Mouse (Mus musculus) induced T-regulatory cell, adult 2 months (primary cell): ENCODE results near the gene Stag1.

ENCODE experiments used
- DNase-seq: peaks from one replicate; pipeline ENCODE4 v3.0.0-alpha.2; 2012; ENCODE audit warnings: low read depth

The Stag1 gene

DNA sequence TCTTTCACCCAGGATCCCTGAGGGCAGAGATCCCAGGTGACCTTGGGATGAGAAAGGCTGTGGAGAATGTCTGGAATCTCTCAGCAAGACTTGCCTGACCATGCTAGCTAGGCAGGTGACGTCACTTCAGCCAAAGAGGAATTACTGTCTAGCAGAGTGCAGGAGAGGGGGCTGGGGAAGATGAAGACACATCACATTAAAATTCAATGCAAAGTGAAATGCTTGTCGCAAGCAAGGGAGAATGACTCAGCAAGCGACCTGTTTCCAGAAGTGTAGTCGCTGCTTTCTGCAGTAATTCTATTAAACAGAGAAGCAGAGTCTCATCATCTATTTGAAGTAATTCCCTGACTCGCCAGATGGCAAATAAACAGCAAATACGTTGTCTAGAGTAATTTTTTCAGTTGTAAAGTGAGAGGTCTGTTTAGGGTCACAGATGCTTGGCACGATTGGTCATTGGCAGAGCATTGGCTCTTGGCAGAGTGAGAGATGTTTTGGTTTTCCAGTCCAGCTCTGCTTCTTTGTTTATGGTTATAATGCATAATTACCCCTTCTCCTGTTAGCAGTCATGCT is 8.5 kb downstream of the Stag1 start:
- no peak for DNase-seq

DNA sequence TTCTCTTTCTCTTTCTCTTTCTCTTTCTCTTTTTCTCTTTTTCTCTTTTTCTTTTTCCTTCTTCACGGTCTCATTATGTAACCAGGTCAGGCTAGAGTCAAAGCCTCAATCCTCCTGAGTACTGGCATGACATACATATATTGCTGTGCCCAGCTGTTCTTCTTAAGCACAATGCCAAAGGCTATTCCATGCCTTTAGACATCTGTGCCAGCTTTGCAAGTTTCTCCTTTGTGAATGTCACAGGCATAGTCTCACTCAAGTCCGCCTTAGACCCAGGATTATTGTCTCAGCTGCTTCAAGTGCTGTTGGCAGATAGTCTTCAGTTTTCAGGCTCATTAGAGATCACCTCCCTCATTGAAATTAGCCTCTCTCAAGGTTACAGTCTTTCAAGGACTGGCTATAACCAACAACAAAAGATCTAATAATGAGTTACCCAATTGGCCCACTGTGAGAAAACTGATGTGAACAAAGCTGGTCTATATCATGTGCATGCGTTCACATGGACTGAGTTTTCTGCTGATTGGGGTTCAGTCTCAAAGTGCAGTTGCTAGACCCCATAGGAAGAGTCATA is 16.0 kb downstream of the Stag1 start:
- DNase-seq = no peak

DNA sequence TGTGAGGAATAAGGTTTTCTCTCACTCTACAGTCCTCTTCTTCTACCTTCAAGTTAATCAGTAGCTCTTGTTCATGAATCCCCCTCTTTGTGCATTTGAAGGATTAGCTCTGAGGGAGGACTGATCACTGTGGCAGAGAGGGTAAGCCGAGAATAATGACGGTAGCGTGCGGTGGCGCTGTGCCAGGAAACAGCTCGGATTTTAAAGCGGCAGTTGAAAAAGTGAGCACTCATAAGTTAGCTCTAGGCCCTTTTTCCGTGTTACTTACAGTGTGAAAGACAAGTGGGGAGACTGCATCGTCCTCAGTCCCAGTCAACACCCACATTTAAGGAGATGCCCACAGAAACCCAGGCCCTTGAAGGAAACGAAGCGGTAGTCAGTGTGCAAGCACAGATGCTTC is 19.3 kb downstream of the Stag1 start:
- no peak for DNase-seq

DNA sequence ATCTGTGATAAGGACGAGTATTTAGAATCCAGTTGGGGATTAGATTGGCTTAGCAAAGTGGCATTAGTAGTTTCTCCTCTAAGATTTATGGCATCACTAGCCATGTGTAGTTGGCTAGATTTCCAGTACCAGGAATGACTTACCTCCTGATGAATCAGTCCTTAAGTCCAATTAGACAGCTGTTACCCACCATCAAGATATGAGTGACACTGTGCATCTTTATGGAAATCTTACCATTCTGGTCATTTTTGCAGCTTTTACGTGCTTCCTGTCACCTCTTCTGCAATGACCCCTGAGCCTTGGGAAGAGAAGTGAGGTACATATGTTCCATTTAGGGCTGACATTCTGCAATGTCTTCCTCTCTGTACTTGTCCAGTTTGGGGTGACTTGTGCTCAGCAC is 28.7 kb downstream of the Stag1 start:
- DNase-seq = no peak

DNA sequence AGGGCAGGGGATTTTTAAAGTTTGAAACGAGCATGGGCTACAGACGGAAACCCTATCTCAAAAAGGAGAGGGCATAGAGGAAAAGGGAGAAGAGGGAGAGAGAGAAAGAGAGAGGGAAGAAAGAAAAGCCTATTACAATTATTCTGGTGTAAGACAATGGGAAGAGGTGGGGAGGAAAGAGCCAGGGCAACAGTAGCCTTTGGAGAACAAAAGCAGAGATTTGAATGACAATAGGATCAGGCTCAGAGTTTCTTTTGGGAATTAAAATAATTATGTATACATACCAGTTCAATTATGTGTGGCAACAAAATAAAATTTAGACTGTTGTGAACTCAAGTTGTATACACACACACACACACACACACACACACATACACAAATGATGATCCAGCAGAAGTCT is 43.2 kb downstream of the Stag1 start:
- DNase-seq = no peak

DNA sequence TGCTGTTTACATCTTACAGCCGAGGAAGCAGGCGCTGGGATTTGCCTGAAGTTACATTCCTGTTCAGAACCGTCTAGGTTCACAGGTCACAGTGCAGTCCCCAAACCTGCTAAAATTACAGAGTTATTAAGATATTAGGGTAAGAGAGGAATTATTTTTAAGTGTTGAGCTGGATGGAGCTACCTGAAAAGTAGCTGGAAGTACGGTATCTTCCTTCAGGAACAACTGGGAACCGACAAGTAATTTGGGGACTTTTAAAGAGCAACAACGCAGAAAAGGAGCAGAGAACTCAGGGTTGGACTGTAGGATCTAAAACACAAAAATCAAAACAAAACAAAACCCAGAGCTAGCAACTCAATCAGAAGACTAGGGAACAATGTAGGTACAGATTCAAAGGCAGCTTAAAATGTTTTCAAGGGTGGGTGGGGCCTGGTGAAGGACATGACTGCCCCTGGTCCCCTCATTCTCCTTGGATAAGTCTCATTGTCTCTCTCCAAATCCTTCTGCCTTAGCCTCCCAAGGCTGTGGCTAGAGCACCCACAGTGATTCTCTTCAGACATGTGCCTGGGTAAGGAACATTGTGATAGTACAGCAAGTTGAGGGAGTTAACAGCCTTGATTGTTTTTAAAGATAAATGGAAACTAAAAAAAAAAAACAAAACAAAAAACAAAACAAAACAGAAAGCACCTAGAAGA is 43.9 kb downstream of the Stag1 start:
- DNase-seq = no peak

DNA sequence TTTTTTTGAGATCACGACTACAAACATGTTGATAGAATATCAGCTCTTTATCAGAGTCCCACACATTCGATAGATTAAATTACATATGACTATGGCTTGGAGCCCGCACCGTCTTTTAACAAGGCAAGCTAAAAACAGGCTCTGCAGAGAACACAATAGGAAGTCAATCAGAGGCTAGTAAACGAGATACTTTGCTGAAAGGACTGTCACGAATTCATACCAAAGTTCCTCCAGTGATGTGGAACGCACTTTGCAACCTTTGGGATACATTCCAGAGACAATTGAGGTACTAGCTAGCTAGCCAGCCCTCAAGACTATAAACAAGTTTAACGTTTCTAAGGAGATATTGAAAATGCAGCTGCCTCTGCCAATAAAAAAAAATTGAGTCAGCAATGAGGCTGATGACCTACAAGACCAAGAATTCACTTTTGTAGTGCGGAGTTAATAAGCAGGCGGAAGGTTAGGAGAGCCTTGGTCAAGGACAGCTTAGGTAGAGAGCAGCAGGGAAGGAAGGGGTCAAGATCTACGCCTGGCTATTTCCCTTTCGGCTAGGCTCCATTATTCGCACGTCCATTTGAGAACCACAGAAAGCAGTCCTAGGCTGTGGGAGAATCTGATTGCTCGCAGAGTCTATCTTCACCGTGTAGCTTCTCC is 44.7 kb downstream of the Stag1 start:
- no peak for DNase-seq

DNA sequence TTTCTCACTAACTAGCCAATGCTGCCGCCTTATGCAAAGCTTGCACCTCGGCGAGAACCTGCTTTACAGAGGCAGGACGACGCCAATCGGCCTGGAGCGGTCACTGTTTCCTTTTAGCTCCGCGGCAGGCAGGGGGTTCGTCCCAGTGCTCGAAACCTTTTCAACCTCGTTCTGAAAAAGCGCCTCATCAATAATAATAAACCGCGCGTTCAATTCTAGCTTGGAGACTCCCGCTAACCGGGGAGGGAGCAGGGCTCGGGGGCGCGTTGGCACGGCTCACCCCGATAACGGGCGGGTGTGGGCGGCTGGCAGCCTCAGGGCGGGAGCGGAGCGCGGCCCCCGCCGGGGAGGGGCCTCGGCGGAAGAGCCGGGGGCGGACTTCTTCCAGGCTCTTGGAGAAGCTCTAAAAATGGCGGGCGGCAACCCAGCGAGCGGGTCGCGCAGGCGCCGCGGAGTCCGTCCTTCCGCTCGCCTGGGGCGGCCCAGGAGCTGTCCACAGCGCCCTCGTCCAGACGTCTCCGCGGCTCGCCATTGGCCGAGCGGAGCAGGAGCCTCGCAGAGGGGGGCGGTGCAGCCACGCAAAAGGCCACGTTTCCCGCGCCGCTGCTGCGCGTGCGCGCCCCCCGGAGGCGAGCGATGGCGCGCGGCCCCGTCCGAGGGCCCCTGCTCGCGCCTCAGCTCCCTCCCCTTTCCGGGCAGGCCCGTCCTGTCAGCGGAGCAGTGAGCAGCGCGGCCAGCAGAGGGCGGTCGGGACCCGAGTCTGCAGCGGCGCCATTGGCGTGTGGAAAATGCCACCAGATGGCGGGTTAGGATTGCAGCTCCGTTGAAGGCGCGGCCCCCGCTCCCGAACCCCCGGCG is 45.5 kb downstream of the Stag1 start:
- DNase-seq = peak; percentile 98

DNA sequence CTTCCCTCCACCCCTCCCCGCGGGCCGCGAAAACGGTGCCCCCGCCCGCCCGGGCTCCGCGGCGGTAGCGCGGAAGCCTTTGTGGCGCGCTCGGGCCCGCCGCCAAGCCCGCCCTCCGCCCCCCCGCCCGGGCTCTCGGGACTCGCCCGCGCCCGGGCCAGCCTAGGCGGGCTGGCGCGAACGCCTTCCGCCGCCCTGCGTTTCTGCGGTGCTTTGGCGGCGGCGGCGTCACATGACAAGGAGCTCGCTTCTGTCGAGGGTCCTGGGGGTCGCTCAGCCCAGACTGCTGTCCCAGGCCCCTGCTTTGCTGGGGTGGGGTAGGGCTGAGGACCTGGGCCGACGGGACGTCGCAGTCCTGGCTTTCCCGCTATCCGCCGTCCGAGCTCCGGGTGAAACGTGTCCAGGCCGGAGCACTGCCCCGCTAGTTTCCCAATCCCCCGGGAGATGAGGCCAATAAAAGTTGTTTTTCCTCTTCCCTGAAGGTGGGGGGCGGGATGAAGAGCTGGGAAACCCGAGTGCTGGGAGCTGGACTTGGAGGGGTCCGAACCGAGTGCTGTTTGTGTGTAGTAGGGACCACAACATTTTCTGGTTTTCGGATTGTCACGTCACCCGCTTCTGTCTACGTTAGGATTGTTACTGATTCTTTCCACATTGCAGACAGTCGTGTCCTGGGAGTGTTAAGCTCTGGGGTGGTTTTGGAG is 46.6 kb downstream of the Stag1 start:
- DNase-seq = peak; percentile 78

DNA sequence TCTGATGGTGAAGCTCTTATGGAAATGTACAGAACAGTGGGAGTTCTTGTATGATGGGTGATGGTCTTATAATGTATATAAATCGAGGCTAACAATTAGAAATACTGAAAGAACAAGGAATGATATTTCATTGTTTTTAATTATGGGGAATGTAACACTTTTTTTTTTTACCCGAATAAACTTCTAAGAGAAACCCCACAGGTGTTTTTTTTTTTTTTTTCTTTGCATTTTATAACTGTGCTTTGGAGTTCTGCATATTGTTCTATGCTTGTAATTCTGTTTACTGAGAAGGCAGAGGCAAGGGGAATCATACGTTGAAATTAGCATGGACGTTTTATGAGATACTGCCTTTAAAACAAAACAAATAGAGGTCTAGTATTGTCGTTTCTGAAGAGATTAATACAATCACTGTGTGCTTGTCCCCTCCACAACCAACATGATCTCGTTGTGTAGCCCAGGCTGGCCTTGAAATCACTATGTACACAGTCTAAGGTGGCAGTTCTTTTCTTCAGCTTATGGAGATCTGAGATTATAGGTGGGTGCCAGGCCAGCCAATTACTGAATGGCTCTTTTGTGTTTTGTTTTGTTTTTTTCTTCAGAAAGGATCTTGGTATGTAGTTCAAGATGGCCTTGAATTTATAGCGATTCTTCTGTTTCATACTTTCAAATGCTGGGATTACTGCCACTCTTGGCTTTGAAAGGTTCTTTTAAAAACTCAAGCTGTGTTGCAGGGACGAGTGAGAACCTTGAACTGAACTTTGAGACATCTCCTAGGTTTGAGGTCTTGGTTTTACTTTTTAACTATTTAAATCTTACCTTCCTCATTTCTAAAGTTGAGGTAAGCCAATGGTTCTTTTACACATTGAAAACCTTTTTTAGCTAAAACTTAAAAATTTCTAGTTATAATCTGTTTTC is 47.7 kb downstream of the Stag1 start:
- DNase-seq = peak; percentile 24

DNA sequence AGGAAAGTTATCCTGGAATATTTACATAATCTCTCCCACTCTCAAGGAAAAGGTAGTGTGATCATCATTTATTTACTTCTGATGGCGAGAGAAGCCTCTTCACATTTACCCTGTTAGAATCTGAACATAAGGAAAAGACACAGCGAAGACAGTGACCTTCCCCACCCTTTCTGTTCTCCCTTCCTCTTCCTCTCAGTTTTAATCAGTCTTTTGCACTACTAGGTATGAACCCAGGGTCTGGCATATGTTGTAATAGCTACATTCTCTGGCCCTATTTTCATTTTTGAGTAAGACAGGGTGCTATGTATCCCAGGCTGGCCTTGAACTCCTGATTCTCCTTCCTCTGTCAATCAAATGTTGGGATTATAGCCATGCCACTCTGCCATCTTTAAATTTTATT is 48.7 kb downstream of the Stag1 start:
- no peak for DNase-seq

DNA sequence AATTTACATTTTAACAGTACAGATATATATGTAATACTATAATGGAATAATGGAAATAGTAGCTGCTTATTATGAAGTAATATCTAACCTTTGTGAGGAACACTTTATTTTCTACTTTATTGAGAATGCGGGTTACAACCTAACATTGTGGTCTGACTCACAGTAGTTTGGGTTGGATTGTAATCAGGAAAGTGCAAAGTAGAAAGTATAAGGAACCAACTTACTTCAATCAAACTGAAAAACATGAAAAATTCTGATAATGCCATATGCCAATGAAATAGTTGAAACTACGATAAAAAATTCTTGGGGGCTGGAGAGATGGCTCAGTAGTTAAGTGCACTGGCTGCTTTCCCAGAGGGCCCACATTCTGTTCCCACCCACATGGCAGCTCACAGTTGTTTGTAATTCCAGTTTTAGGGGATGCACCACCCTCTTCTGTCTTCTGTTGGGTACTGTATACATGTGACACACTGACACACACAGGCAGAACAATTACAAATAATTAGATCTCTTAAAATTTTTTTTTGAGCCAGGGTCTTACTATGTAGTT is 50.3 kb downstream of the Stag1 start:
- no peak for DNase-seq

DNA sequence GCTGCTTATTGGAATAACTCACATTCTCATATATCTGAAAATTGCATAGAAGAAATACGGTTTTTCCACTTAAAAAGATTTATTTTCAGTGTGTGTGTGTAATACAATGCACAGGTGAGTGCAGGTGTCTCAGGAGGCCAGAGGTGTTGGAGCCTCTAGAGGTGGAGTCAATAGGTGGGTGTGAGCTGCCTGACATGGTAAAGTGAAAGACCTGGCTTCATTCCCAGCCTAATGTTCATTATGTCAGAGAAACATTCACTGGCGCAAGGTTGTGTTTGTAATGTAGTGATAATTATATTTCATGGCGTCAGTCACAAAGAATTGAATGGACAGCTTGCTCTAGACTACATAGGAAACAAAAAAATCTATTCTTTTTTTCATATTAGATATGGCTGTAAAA is 56.5 kb downstream of the Stag1 start:
- no peak for DNase-seq

DNA sequence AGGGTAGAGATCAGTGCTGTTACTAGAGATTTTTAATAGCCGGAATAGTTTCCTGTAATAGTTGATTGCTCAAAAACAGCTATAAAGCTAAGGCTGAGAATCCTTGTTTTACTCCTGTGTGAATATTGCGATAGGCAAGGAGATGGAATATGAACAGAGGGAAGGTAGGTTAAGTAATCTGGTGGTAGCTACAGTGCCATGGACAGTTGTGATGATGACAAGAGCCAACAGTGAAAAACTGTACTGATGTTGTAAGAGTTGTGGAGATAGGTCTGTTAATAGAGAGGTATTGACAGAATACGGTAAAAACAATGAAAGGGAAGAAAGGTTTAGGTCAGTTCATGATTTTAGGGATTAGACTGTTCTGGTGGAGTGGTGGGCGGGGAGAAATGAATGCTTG is 58.5 kb downstream of the Stag1 start:
- DNase-seq = no peak

DNA sequence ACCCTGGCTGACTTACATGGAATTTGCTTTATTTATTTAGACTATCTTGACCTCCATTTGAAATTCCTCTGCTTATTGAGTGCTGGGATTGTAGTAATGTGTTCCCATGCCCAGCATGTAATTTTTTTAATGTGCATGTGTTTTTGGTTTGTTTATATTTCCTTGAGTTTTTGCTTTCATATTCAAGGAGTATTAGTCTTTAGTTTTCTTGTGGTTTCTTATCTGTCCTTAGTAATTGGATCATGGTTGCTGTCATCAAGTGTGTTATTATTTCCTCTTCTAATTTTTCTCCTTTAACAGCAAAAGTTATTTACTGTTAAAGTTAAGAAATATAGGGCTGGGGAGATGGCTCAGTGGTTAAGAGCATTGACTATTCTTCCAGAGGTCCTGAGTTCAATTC is 63.0 kb downstream of the Stag1 start:
- no peak for DNase-seq

DNA sequence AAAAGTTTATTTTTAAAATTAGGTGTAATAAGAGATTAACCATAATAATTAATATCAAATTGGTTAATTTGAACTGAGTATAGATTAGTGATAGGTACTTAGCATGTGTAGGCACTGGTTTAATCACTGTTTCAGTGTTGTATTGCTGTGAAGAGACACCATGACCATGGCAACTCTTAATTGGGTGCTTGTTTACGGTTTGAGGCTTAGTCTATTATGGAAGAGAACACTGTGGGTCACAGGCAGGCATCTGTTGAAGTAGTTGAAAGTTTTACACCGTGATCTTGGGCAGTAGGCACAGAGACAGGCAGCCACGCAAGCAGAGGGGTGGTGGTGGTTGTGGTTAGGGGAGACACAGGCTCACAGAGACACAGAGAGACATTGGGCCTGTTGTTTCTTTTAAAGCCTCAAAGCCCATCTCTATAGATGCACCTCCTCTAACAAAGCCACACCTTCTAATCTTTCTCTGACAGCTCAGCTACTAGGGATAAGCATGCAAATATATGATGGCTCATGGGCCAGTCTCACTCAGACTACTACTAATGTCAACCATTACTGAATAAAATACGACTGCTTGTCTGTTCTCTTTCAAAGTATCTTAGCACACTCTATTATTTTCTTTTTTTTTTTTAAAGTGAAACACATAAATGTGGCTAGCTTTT is 66.0 kb downstream of the Stag1 start:
- no peak for DNase-seq

DNA sequence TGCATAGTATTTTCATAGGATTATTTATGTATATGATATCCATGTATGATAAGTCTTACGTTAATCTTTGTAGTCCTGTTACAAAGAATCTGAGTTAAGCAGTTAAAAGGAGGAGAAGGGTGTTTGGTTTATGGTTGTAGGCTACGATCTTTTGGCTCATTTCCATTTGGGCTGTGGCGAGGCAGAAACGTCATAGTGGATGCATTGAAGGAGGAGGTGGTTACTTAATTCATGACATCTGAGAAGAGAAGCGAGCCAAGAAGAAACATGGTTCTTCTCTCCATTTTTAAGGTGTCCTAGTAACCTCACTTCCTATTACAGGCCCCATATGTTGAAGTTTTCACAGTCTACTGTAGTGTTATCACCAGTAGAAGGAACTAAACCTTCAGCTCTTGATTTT is 72.6 kb downstream of the Stag1 start:
- DNase-seq = no peak

DNA sequence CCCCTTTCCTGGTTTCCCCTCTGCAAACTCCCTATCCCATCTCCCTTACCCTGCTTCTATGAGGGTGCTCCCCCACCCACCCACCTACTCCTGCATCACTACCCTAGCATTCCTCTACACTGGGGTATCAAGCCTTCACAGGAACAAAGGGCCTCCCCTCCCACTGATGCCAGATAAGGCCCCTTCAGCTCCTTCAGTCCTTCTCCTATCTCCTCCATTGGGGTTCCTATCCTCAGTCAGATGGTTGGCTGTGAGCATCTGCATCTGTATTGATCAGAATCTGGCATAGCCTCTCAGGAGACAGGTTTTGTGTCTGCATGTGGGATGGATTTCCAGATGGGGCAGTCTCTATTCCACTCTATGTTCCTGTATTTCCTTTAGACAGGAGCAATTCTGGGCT is 81.4 kb downstream of the Stag1 start:
- no peak for DNase-seq

DNA sequence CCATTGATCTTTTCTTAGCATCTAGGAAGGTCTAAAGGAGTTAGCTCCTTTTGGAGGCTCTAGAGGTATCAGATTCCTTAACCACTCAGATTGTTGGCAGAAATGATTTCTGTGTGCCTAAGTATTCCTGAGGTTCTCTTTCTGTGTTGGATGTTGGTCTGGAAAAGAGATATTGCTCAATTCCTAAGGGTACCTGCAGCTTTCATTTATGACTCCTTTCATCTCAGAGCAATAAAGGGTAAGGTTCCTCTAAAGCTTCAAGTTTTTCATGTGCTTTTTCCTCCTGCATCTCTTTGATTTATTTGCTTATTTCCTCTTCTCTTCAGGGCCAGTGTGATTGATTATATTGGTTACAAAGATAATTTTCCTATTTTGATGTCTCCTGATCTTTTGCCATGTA is 84.7 kb downstream of the Stag1 start:
- DNase-seq = no peak
